Mouse (Mus musculus): ENCODE measurements around the gene 1700024G13Rik.

The 1700024G13Rik gene

GRCm38 (mm10) chr14:32332515-32333445 lies 55.4 kb downstream of the 1700024G13Rik start:
- in situ Hi-C loops (cut with MboI, MseI) = loop anchor here (25.0 kb wide), 1 partner anchor 130 kb away; the partner anchor contains the start of genes Chat and Slc18a3

- in situ Hi-C loops (cut with MboI, MseI) = loop anchor here (25.0 kb wide), 1 partner anchor 135 kb away; the partner anchor contains the start of genes Chat and Slc18a3
These were observed 60.8 kb downstream of the 1700024G13Rik start for GRCm38 (mm10) chr14:32327366-32327765.
